ENCODE assay signal across 8 mouse cellular contexts in the genomic region with DNA sequence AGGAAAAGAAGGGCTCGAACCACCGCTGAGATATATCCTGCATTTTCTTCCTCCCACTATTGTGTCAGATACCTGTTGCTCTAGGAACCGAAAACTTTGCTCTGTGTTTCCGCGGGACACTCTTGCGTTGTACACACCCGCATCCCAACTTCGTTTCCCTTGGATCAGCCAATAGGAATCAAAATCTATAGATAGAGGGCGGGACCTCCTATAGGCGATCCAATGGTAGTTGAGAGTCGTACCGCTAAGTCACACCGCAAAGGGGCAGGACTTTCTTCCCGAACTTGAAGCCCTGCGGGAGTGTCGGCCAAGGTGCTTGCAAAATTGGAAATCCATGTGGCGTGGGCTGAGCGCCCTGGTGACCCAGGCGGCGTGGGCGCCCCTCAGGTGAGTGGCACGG. TPM values are rescaled to one million over a fixed set of nuclear protein-coding genes. Genes with fewer than 3 reads are reported as not detected.
DNase-seq lines count a peak whose midpoint lies in the region; ATAC-seq lines count a peak whose summit lies in the region.

No protein-coding gene starts in this region.

- WGBS in hindbrain, embryonic 15.5 days: under 1% methylated on average over 22 of the region's 22 CpGs

- H3K4me3 ChIP-seq in hindbrain, embryonic 15.5 days: peak overlapping the region; percentile 87

- no peaks in the 10 kb centered on the region for H3K9me3 ChIP-seq in hindbrain, embryonic 15.5 days

- H3K4me1 ChIP-seq in hindbrain, embryonic 15.5 days (replicated peaks): peaks cover 54% of the 10 kb centered on the region

- peak overlapping the region; percentile 100 for H3K4me2 ChIP-seq in hindbrain, embryonic 15.5 days

- H3K36me3 ChIP-seq in hindbrain, embryonic 15.5 days: peaks cover 26% of the 10 kb centered on the region

- H3K27ac ChIP-seq in hindbrain, embryonic 15.5 days (replicated peaks): peak overlapping the region; percentile 77; the same call in 1 of the 2 replicates

- peak overlapping the region; percentile 61 for H3K9ac ChIP-seq in hindbrain, embryonic 15.5 days

- H3K27me3 ChIP-seq in hindbrain, embryonic 15.5 days: no peaks in the 10 kb centered on the region

- peak; percentile 87 for ATAC-seq in hindbrain, embryonic 15.5 days (ENCODE audit: low FRiP score, low read depth)

- DNase-seq in R1 (ENCODE audit: low read depth, low spot score): peak; percentile 99
- peak; percentile 85 to 88 for DNase-seq in cerebellum, postnatal 25 days
- peak; percentile 84 to 91 for DNase-seq in frontal cortex, postnatal 36 days (ENCODE audit: low spot score in 2 of 2)
- peak; percentile 88 for DNase-seq in left cerebral cortex, adult 11 months (ENCODE audit: low spot score)
- DNase-seq in lung, postnatal 4 days: peak; percentile 90 to 93
- peak; percentile 95 for DNase-seq in retina, postnatal 7 days (ENCODE audit: low read depth, low spot score)
- DNase-seq in urinary bladder, postnatal 14 days (ENCODE audit: low spot score): peak; percentile 89

RNA-seq across cellular contexts. Expression of a gene that starts 0.6 kb away (rescaled TPM):
- polyA plus RNA-seq in hindbrain, embryonic 15.5 days (2015; fragmentation: Nextera tagmentation; extraction: Ambion mirVana): 12.0 and 15.3 TPM in 2 replicates

RNA-seq across cellular contexts. Expression of a gene that starts 2.7 kb away (rescaled TPM):
- polyA plus RNA-seq in hindbrain, embryonic 15.5 days (2015; fragmentation: Nextera tagmentation; extraction: Ambion mirVana): 7.7 and 8.6 TPM in 2 replicates

RNA-seq across cellular contexts. Expression of a gene that starts 19.5 kb away (rescaled TPM):
- polyA plus RNA-seq in hindbrain, embryonic 15.5 days (2015; fragmentation: Nextera tagmentation; extraction: Ambion mirVana): 217 and 231 TPM in 2 replicates

RNA-seq across cellular contexts. Expression of a gene that starts 23.1 kb away (rescaled TPM):
- polyA plus RNA-seq in hindbrain, embryonic 15.5 days (2015; fragmentation: Nextera tagmentation; extraction: Ambion mirVana): 9.5 and 10.9 TPM in 2 replicates

RNA-seq across cellular contexts. Expression of a gene that starts 23.7 kb away (rescaled TPM):
- polyA plus RNA-seq in hindbrain, embryonic 15.5 days (2015; fragmentation: Nextera tagmentation; extraction: Ambion mirVana): 172 and 189 TPM in 2 replicates

Comparison
In these comparisons a context has a peak if more than half of its experiments do, and no peak if none do; other contexts are left out.
1. Peak in every context shown above with its lines: DNase-seq, ATAC-seq, H3K4me3 ChIP-seq and H3K27ac ChIP-seq.